Mouse (Mus musculus) forebrain, embryonic 11.5 days (tissue): ENCODE results near the gene Khsrp. TPM values are rescaled to one million over a fixed set of nuclear protein-coding genes. Genes with fewer than 3 reads are reported as not detected.

Experiments
- ATAC-seq: fragments of 200-750 bp; cut with Nextera tagmentation; replicated peaks from 2 replicates; pipeline ENCODE4 v1.8.0; 2017; ENCODE audit warnings: moderate TSS enrichment; ENCODE audit not compliant: low FRiP score
- DNase-seq: peaks from one replicate; pipeline ENCODE4 v3.0.0-alpha.2; 2017; ENCODE audit warnings: low spot score
- H3K27ac ChIP-seq: fragments of 300-500 bp; sonication (generic); 2 replicates; pipeline ENCODE4 v1.5.1; 2014; ENCODE audit warnings: low read depth, low read length
- H3K27me3 ChIP-seq: fragments of 300-500 bp; sonication (generic); 2 replicates; pipeline ENCODE4 v1.6.1; 2014; ENCODE audit warnings: mild to moderate bottlenecking, low read length, mixed read lengths; ENCODE audit not compliant: control insufficient read depth, insufficient read depth
- H3K36me3 ChIP-seq: fragments of 300-500 bp; sonication (generic); 2 replicates; pipeline ENCODE4 v1.6.1; 2014; ENCODE audit warnings: mild to moderate bottlenecking, low read length, moderate library complexity, mixed read lengths; ENCODE audit not compliant: control insufficient read depth, insufficient read depth
- H3K4me1 ChIP-seq: fragments of 300-500 bp; sonication (generic); replicated peaks from 2 replicates; pipeline ENCODE4 v1.6.1; 2014; ENCODE audit warnings: low read length, mixed read lengths; ENCODE audit not compliant: control insufficient read depth, insufficient read depth
- H3K4me2 ChIP-seq: fragments of 300-500 bp; sonication (generic); 2 replicates; pipeline ENCODE4 v1.6.1; 2014; ENCODE audit warnings: low read depth, mild to moderate bottlenecking, low read length, moderate library complexity, mixed read lengths; ENCODE audit not compliant: severe bottlenecking
- H3K4me3 ChIP-seq: fragments of 300-500 bp; sonication (generic); 2 replicates; pipeline ENCODE4 v1.5.1; 2014; ENCODE audit warnings: low read depth, low read length
- H3K9ac ChIP-seq: fragments of 300-500 bp; sonication (generic); 2 replicates; pipeline ENCODE4 v1.6.1; 2014; ENCODE audit warnings: low read length
- H3K9me3 ChIP-seq: fragments of 300-500 bp; sonication (generic); 2 replicates; pipeline ENCODE4 v1.6.1; 2016; ENCODE audit warnings: low read length, mixed read lengths; ENCODE audit not compliant: control insufficient read depth
- WGBS: fragments of 180-500 bp; shearing (Covaris S2); extraction: QIAGEN DNeasy Blood & Tissue Kit; methylation state at CpG from one replicate; pipeline ENCODE4 v1.1.7; 2014; 5-methylcytosine and 5-hydroxymethylcytosine counted together
- polyA plus RNA-seq: library from polyadenylated mRNA; unstranded; fragments of >200 nt; fragmentation: Nextera tagmentation; extraction: Ambion mirVana; gene quantifications from 2 replicates; pipeline ENCODE4 v1.2.1, GENCODE M21; 2014

The Khsrp gene
- polyA plus RNA-seq, 1 experiment from 2014 or later = 62.9 TPM

DNA sequence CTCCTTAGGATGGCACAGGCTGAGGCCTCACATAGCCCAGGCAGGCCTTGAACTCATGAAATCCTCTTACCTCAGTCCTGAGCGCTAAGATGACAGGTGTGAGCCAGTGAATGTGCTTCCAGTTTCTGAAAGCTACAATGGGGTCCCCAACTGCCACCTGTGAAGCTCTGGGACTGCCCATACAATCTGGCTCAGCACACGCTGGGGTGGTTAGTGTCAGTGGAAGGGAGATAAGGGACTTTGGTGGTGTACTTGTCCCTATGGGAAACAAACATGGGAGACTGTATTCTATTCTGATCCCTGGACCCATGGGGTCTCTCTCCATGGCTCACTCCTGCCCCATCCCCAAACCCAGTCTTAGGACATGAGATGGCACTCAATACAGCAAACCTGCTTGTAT lies 11.6 kb downstream of the Khsrp start:
- H3K9ac ChIP-seq = no peak overlapping the region
- H3K36me3 ChIP-seq = peaks cover 18% of the 10 kb centered on the region
- WGBS = 83% methylated on average over 2 of the region's 2 CpGs
- ATAC-seq (no peak), DNase-seq (no peak)
- no peak overlapping the region for H3K4me2 ChIP-seq
- no peak overlapping the region for H3K27ac ChIP-seq
- H3K9me3 ChIP-seq = no peaks in the 10 kb centered on the region
- H3K4me1 ChIP-seq = no peaks in the 10 kb centered on the region
- H3K4me3 ChIP-seq = no peak overlapping the region
- H3K27me3 ChIP-seq = no peaks in the 10 kb centered on the region

- DNase-seq (no peak), ATAC-seq (0 out of 2 replicates have a peak, but pooled peaks have one; percentile 0)
- Histone ChIP-seq H3K27me3 (no peaks in the 10 kb centered on the region), H3K4me2 (peak overlapping the region; percentile 78), H3K36me3 (peaks cover 3% of the 10 kb centered on the region; the same call in 1 of the 2 replicates), H3K4me1 (peaks cover 11% of the 10 kb centered on the region), H3K4me3 (peak overlapping the region; percentile 76), H3K9me3 (no peaks in the 10 kb centered on the region), H3K27ac (no peak overlapping the region; the same call in 1 of the 2 replicates), H3K9ac (peak overlapping the region; percentile 78; the same call in 1 of the 2 replicates)
- WGBS = 75% methylated on average over 13 of the region's 13 CpGs
Measured at GRCm38 (mm10) chr17:57012245-57012795, 19.0 kb downstream of the Khsrp start.

- Histone ChIP-seq H3K4me3 (peak within 1 kb of the TSS; percentile 76), H3K36me3 (peaks cover 6% of the 10 kb centered on the region; the same call in 1 of the 2 replicates), H3K27ac (peak within 1 kb of the TSS; percentile 86), H3K27me3 (no peaks in the 10 kb centered on the region), H3K9me3 (no peaks in the 10 kb centered on the region), H3K9ac (peak within 1 kb of the TSS; percentile 80), H3K4me2 (peak within 1 kb of the TSS; percentile 78), H3K4me1 (peaks cover 11% of the 10 kb centered on the region)
- DNase-seq (peak; percentile 98), ATAC-seq (peak; percentile 90)
- WGBS = under 1% methylated on average over 48 of the region's 51 CpGs
Measured at GRCm38 (mm10) chr17:57011236-57012141, 19.8 kb downstream of the Khsrp start, which contains the start of the genes Gtf2f1 and Gm17949. Gene Gtf2f1 (minus strand): TSS chr17:57011288. Gene Gm17949 (plus strand): TSS chr17:57011469.

DNA sequence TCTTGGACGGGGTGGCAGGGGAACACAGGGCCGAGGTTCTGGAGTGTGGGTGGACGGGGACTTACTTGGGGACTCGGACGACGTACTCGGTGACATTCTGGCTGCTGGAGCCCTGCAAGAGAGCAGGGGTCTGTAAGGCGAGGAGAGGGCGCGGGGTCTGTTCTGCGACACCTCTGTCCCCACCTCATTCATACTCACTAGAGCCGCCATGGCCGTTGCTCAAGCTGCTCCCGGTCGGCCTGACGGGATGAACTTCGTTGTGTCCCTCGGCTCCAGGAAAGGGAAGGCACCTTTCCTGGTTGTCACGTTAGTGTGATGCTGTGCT lies 20.4 kb downstream of the Khsrp start:
- Histone ChIP-seq H3K27me3 (no peaks in the 10 kb centered on the region), H3K27ac (peak overlapping the region; percentile 46; the same call in 1 of the 2 replicates), H3K9ac (peak overlapping the region; percentile 80), H3K4me2 (peak overlapping the region; percentile 77), H3K4me1 (peaks cover 11% of the 10 kb centered on the region), H3K36me3 (peaks cover 6% of the 10 kb centered on the region; the same call in 1 of the 2 replicates), H3K4me3 (peak overlapping the region; percentile 76), H3K9me3 (no peaks in the 10 kb centered on the region)
- ATAC-seq = peak; percentile 47
- DNase-seq = no peak
- WGBS = under 1% methylated on average over 19 of the region's 19 CpGs

DNA sequence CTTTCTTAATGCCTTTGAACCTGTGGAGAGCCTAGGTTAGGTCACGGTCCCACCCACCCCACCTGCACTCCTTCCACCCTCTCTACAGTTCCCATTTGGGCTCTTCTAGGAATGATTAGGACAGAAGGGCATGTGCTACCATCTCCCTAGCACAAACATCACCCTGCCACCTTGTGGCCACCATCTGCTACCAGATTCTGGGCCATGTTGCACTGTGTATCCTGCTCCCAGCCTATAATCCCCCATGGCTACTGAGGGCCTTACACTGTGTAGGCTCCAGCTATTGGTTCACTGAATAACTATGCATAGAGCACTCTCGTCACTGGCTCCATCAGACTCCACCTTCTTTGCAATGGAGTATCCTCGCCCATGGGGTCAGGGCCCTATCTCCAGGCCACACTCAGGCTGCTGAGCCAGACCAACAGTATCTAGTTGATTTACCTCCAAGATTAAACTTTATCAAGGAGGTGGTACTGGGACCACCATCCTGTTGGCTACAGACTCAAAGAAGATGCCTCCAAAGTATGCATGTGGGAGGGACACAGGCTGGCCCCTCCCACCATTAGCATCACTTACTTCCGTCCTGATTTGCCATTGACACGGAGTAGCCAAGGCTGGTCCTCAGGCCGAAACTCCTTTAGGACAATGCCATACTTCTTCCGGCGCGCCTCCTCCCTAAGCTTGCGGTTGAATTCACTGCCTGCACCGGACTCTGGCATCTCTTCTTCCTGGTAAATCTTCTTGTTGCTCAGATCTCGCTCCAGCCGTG lies 24.0 kb downstream of the Khsrp start:
- Histone ChIP-seq H3K27ac (no peak overlapping the region), H3K27me3 (no peaks in the 10 kb centered on the region), H3K9ac (no peak overlapping the region), H3K4me1 (peaks cover 10% of the 10 kb centered on the region), H3K4me2 (peak overlapping the region; percentile 8; the same call in 1 of the 2 replicates), H3K36me3 (peaks cover 9% of the 10 kb centered on the region; the same call in 1 of the 2 replicates), H3K9me3 (no peaks in the 10 kb centered on the region), H3K4me3 (no peak overlapping the region)
- no peak for DNase-seq
- 92% methylated on average over 13 of the region's 13 CpGs for WGBS
- no peak for ATAC-seq

- WGBS = 92% methylated on average over 7 of the region's 7 CpGs
- Histone ChIP-seq H3K27ac (no peak overlapping the region), H3K27me3 (no peaks in the 10 kb centered on the region), H3K36me3 (peaks cover 9% of the 10 kb centered on the region; the same call in 1 of the 2 replicates), H3K9ac (no peak overlapping the region), H3K4me1 (no peaks in the 10 kb centered on the region), H3K4me2 (no peak overlapping the region), H3K4me3 (no peak overlapping the region), H3K9me3 (no peaks in the 10 kb centered on the region)
- DNase-seq = no peak
- no peak for ATAC-seq
Measured at GRCm38 (mm10) chr17:57003994-57004393, 27.3 kb downstream of the Khsrp start.

GRCm38 (mm10) chr17:57001228-57001627 lies 30.1 kb downstream of the Khsrp start:
- ATAC-seq (no peak), DNase-seq (no peak)
- H3K9ac ChIP-seq = no peak overlapping the region
- WGBS = 84% methylated on average over 8 of the region's 8 CpGs
- peaks cover 6% of the 10 kb centered on the region; the same call in 1 of the 2 replicates for H3K4me1 ChIP-seq
- no peak overlapping the region for H3K27ac ChIP-seq
- peaks cover 3% of the 10 kb centered on the region; the same call in 1 of the 2 replicates for H3K36me3 ChIP-seq
- H3K4me2 ChIP-seq = no peak overlapping the region
- no peaks in the 10 kb centered on the region for H3K9me3 ChIP-seq
- no peaks in the 10 kb centered on the region for H3K27me3 ChIP-seq
- no peak overlapping the region for H3K4me3 ChIP-seq

DNA sequence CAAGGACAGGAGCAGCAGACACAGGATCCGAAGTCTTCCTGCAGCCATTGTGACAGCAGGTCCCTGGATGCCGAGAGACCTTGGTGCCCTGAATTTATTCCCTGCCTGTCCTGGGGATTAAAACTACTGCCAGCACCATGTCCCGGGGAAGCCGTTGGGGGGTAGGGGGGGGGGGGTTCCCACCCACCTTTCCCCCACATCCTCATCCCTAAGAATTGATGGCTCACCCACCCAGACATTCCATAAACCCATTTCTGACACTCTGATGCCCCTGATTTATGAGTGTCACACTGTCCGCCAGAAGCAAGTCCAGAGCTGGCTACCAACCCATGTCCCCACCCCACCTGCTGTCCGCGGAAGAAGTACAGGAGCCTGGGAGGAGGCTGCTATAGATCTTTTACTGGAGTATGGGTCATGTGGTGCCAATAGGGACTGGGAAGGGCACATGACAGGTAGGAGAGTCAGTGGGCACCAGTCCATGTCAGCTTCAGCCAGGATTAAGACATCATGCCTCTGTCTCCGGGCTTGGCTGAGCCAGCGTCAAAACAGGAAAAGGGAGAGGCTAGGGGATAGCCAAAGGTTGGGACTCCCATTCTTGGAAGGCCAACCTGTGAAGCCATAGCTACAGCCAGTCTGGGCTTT lies 31.2 kb downstream of the Khsrp start, which contains the start of gene Pspn:
Gene Pspn (minus strand): TSS at position 51 of the 642 bp plus-strand sequence.
- ATAC-seq (no peak), DNase-seq (no peak)
- Histone ChIP-seq H3K27ac (no peak within 1 kb of the TSS), H3K4me3 (no peak within 1 kb of the TSS), H3K27me3 (no peaks in the 10 kb centered on the region), H3K9me3 (no peaks in the 10 kb centered on the region), H3K4me1 (peaks cover 6% of the 10 kb centered on the region; the same call in 1 of the 2 replicates), H3K36me3 (peaks cover 6% of the 10 kb centered on the region), H3K4me2 (no peak within 1 kb of the TSS), H3K9ac (no peak within 1 kb of the TSS)
- WGBS = 90% methylated on average over 9 of the region's 9 CpGs
